Mouse (Mus musculus): ENCODE measurements around the gene Gm27021. TPM values are rescaled to one million over a fixed set of nuclear protein-coding genes. Genes with fewer than 3 reads are reported as not detected.

Gm27021 gene
- total RNA-seq, 2 experiments from 2014 or later, result not detected

GRCm38 (mm10) chr8:120664566-120664965 lies 3.3 kb downstream of the Gm27021 start:
- intact Hi-C loops (cut with DNase I; ENCODE audit: low total_unique reads), result no loop called here
- DNase-seq, result no peak

GRCm38 (mm10) chr8:120657415-120657814 lies 10.5 kb downstream of the Gm27021 start:
- DNase-seq, result no peak
- intact Hi-C loops (cut with DNase I; ENCODE audit: low total_unique reads), result no loop called here

- intact Hi-C loops (cut with DNase I; ENCODE audit: low total_unique reads), result no loop called here
- DNase-seq, result no peak
These were observed 11.4 kb downstream of the Gm27021 start for GRCm38 (mm10) chr8:120656322-120657052.

- intact Hi-C loops (cut with DNase I; ENCODE audit: low total_unique reads), result no loop called here
- DNase-seq, result no peak
These were observed 20.3 kb downstream of the Gm27021 start, which contains the start of gene 1190005I06Rik for GRCm38 (mm10) chr8:120647532-120647931. 1190005I06Rik (minus strand) TSS chr8:120647632.

- intact Hi-C loops (cut with DNase I; ENCODE audit: low total_unique reads), result no loop called here
- DNase-seq, result peak; percentile 56
These were observed 23.2 kb downstream of the Gm27021 start for GRCm38 (mm10) chr8:120644663-120645062.

DNA sequence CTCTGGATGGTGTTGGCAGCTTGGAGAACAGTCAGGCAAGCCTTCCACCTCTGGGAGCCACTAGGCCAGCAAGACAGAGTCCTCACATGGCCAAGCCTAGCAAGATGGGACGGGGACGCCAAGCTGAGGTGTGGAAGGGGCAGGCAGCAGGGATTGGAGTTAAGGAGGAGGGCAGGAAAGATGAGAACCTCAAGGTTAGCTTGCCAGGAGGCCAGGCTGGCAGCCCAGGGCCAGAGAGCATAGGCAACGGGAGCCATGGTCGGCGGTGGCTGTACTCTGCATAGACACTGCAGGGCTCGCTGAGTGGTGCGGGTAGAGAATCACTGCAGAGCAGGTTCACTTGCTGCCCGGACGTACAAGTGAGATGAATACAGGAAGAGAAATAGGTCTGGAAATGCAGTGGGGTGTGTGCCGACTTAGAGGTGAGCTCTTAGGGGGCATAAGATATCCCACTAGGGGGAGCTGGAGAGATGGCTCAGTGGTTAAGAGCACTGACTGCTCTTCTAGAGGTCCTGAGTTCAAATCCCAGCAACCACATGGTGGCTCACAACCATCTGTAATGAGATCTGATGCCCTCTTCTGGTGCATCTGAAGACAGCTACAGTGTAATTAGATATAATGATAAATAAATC lies 25.7 kb downstream of the Gm27021 start:
- intact Hi-C loops (cut with DNase I; ENCODE audit: low total_unique reads), result no loop called here
- DNase-seq, result no peak

- intact Hi-C loops (cut with DNase I; ENCODE audit: low total_unique reads), result no loop called here
- DNase-seq, result no peak
These were observed 26.6 kb downstream of the Gm27021 start for GRCm38 (mm10) chr8:120641245-120641644.

- intact Hi-C loops (cut with DNase I; ENCODE audit: low total_unique reads), result no loop called here
- peak; percentile 56 for DNase-seq
These were observed 33.5 kb downstream of the Gm27021 start for GRCm38 (mm10) chr8:120634329-120634839.

GRCm38 (mm10) chr8:120633665-120634271 lies 34.1 kb downstream of the Gm27021 start:
- intact Hi-C loops (cut with DNase I; ENCODE audit: low total_unique reads), result no loop called here
- no peak for DNase-seq

DNA sequence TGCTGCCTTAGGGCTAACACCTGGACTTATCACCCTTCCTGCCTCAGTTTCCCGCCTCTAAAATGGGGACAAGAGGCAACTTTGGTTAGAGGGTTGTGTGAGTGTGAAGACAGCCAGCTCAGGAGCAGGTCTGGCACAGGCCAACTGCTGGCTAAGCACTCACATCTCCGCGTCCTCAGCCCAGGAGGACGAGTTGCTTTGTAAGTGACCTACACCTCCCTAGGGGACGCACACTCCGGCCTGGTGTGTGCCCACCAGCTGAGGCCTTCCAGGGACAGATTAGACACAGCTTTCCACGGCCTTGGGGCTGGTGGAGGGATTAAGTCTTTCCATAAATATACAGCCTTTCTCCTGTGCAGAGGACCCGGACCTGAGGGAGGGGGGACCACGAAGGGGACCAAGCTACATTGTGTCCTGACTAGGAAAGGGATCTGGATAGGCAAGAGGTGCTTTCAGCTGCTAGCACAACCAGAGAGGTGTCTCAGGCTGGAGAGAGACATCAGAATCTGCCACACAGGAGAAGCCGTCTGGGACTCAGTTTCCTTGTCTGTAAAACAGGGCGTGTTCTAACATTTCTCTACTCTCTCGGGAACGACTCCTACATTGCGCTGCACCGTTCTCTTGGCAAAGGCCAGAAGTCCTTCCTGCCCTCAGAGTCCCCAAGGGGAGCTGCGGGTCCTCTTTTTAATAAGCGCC lies 34.8 kb downstream of the Gm27021 start:
- intact Hi-C loops (cut with DNase I; ENCODE audit: low total_unique reads), result no loop called here
- no peak for DNase-seq

DNA sequence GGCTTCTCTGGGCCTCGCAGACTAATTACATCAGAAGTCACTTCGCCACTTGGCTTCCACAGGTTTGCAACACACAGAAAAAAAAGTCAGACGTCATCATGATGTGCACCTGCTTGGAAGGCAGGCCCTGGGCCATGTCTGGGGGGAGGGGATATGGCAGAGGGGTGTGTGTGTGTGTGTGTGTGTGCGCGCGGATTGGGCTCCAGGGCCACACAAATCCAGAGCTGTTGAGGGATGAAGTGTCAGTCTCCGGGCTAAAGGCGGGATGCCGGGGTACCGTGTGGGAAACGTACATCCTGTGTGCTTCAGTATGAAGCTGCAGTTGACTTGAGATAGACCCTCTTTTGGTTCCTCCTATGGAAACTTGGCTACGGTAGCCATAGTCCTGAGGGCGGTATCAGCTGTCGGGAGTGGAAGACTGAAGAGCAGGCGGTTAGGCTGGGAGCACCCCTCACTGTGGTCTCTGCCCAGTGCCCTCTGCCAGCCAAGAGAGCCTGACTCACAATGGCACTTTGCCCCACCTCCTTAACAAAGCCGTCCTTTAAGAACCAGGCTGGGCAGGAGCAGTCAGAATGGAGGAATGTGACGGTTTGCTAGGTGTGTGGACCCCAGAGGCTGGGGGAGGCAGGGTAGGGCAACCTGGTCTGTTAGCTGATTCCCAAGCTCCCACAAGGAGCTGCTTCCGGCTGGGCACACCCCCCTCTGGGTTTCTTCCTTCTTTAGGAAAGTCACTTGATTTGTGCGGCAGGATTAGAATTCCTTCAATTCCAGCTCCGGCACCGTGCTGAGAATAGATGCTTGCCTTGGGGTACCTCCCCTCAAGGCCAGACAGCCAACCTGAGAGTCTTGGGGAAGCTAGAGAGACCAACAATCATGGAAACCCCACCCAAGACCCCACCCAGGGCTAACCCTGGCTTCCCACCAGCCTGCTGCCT lies 36.2 kb downstream of the Gm27021 start:
- DNase-seq, result no peak

DNA sequence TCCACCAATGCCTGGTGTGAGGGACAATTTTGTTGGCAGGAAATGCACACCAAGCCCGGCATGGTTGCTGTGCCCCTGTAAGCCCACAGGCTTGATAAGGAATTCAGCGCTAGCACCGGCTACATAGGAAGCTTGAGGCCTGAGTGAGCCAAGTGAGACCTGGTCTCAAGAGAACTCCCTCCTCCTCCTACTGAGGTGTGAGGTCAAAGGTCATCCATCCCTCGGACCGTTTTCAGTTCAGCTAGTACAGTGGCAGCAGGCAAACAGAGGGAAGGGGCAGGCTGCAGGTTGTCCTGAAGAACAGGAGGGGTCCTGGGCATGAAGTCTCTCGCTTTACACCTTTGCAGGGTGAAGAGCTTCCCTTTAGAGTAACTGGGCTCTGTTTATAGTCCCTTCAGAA lies 37.0 kb downstream of the Gm27021 start:
- intact Hi-C loops (cut with DNase I; ENCODE audit: low total_unique reads), result no loop called here
- no peak for DNase-seq

More for the DNA sequence above, 36.2 kb downstream of the Gm27021 start:
- intact Hi-C loops (cut with DNase I; ENCODE audit: low total_unique reads), result no loop called here

- intact Hi-C loops (cut with DNase I; ENCODE audit: low total_unique reads), result no loop called here
- DNase-seq, result no peak
These were observed 37.8 kb downstream of the Gm27021 start for GRCm38 (mm10) chr8:120630031-120630430.

- intact Hi-C loops (cut with DNase I; ENCODE audit: low total_unique reads), result no loop called here
These were observed 40.6 kb downstream of the Gm27021 start for GRCm38 (mm10) chr8:120627298-120627697.

DNA sequence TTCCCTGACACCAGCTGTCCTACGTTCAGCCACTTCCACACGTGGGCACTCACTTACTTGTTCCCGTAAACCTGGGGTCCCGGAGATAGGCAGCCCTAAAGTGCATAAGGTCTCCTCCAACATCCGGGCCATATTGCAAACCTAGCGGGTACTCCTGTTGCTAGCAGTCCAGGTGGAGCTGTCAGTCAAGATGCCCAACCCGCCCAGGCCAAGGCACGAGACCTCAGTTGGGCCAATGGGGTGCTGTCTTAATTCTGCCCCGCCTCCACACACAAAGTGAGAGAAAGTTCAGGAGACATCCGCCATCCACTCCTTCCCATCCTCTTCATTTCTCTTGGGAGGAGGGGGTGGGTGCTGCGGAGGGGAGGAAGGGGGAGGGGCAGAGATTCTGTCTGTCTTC lies 41.4 kb downstream of the Gm27021 start:
- DNase-seq, result no peak
- intact Hi-C loops (cut with DNase I; ENCODE audit: low total_unique reads), result no loop called here

More at GRCm38 (mm10) chr8:120627298-120627697, 40.6 kb downstream of the Gm27021 start:
- DNase-seq, result no peak

DNA sequence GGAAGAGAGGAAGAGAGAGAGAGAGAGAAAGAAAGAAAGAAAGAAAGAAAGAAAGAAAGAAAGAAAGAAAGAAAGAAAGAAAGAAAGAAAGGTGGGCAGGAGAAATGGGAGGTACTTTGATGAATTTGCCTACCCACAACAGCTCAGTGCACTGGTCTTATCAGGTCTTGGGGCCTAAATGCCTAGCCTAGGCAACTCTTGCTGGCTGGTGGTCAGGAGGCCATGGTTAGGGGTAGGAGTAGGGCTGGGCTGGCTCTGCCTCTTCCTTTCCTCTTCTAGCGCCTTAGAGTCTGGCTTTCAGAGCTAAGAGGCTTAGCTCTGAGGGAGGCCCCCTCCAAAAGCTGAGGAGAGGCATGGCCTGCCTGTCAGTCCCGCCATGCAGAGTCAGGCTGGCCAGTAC lies 44.3 kb downstream of the Gm27021 start:
- intact Hi-C loops (cut with DNase I; ENCODE audit: low total_unique reads), result no loop called here
- DNase-seq, result no peak

- no peak for DNase-seq
- intact Hi-C loops (cut with DNase I; ENCODE audit: low total_unique reads), result no loop called here
These were observed 45.7 kb downstream of the Gm27021 start for GRCm38 (mm10) chr8:120622161-120622560.

- intact Hi-C loops (cut with DNase I; ENCODE audit: low total_unique reads), result no loop called here
These were observed 47.4 kb downstream of the Gm27021 start for GRCm38 (mm10) chr8:120620441-120620840.

More at GRCm38 (mm10) chr8:120620441-120620840, 47.4 kb downstream of the Gm27021 start:
- no peak for DNase-seq
